Mouse (Mus musculus) regulatory T cell (primary cell): Measurements from ENCODE around the gene Gm37240.

ENCODE experiments used
- in situ Hi-C: fragments of 300-600 bp; cut with MboI, MseI; formaldehyde crosslinking; loops from one replicate; pipeline ENCODE4 v1.15.1; 2025; ENCODE audit warnings: high pct_unique_total_duplicates

Gene Gm37240

DNA sequence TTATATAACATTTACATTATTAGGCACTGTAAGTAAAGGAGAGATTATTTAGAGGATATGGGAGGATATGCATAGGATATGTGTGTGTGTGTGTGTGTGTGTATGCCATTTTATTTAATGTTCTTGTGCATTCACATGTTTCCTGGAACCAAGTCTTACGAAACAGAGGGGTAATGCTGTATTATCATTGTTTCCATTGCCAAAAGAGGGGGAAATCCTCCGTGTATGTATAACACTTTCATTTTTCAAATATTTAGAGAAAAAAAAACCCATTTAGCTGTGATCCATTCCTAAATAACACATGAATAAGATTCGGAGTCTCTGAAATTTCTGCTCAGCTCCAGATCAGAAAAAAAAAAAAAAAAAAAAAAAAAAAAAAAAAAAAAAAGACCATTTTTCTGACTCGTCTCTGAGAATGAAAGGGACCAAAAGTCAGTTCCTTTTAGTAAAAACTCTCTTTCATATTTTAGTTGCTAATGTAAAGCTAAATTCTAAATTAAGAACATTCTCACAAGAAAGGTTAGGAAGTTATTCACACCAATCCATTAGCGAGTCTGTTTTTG is 378.5 kb downstream of the Gm37240 start:
- in situ Hi-C loops, result loop anchor here (10.0 kb wide), 1 partner anchor 1254 kb away; no protein-coding TSS in a partner anchor

DNA sequence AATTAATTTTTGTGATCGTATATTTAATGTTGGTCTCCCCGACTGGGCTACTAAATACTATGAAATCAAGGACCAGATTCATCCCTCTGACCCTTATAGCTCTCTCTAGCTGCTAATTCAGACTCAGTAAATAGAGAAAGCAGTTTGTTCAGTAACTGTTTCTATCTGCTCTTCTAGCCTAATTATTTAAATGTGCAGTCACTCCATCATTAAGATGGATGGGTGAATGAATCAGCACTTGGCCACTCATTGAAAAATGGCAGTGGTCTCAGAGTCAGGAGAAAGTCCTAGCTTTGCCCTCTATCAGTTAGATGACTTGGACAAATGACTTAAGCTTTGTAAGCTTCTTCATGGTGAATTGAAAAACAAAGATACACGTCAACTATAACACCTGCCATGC is 387.2 kb downstream of the Gm37240 start:
- in situ Hi-C loops, result loop anchor here (10.0 kb wide), 1 partner anchor 1245 kb away; no protein-coding TSS in a partner anchor

DNA sequence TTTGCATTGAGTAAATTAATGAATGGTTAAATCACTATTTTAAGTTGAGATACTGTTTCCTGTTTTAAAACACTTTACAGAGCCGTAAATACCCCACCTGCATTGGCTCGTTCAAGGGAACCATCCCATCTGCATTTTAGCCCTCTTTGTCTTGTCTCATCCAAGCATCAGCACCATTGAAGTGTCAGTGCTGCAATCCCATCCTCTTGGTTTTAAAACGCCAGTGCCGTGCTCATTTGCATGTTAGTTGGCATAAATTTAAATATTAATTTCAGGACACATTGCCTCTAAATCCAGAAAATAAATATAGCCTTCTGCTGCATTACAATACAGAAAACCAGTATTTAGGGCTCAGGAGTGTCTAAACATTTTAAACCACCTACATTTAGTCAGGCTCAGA is 391.2 kb downstream of the Gm37240 start:
- in situ Hi-C loops, result no loop called here

DNA sequence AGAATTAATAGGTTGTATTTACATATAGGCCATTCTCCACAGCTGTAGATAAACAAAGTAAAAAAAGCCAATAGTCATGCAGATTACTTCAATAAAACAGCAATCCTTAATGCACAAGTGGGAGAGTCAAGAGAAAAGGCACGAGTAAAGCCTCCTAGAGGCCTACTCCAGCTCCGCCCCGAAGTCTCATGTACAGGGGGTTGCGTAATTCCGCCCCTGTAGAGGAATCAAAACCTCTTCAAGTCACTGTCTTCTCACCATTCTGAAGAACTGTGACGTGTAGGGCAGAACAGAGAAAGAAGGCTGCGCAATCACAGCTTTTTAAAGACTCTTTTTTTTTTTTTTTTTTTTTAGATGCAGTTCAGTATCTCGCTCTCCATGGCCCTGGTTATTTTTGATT is 393.5 kb downstream of the Gm37240 start:
- in situ Hi-C loops, result no loop called here

DNA sequence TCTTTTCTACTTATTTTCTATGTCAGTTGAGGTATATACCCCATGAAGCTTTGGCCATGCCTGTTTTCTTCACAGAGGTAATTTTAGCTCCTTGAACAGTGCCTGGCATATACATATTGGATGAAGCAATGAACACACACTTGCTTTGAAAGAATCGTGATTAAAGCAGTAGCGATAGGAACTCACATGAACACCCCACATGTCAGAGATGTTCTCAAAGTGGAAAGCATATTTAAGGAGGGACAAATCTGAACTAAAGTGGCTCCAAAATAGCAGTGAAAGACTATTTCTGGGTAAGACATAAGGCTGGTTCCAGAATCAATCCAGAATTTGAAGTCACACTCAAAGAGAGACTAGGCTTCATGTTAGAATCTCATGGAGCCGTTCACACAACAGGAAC is 397.1 kb downstream of the Gm37240 start:
- in situ Hi-C loops, result no loop called here

DNA sequence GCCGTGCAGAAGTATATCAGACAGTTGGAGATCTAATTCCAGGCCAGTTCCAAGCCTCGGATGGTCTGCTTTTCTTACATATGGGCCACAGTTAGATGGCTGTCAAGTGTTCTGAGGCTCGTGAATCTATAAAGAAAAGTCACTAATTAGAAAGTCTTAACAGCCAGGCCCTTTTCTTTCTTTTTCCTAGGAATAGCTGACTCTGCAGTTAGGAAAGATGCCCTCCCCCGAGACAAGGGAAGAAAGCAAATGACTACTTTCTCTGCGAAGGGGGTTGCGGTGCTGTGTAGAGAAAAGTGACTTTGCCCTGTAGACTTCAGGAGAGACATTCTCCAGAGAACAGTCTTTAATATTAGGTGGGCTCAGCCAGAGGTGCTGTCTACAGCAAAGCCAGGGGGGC is 399.9 kb downstream of the Gm37240 start:
- in situ Hi-C loops, result no loop called here

DNA sequence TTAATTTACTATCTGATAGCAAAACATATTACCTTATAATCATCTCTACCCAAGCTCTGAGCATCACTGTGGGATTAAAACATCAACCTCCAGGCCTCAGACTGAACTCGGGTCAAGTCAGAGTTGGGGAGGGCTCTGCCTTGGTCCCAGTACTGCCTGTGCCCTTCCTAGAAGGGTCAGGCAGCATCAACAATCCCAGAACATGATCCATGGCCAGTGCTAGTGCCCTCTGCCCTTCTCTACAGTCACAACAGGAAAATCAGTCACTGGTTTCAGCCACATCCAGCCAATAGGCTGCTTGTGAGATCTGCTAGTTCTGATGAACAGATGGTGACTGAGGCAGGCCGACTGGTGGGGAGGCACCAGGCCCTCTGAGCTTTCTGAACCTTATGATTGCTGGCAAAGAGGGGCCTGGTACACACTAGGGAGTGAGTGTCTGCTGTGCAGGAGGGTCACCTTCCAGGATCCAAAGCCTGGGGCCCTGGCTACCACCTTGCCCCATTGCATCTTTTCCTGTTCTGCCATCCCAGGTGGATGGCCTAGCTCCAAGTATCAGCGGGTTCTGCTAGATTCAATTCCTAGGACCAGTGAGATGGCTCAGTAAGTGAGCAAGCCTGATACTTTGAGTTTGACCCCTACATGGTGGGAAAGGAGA is 401.7 kb downstream of the Gm37240 start:
- in situ Hi-C loops, result no loop called here

DNA sequence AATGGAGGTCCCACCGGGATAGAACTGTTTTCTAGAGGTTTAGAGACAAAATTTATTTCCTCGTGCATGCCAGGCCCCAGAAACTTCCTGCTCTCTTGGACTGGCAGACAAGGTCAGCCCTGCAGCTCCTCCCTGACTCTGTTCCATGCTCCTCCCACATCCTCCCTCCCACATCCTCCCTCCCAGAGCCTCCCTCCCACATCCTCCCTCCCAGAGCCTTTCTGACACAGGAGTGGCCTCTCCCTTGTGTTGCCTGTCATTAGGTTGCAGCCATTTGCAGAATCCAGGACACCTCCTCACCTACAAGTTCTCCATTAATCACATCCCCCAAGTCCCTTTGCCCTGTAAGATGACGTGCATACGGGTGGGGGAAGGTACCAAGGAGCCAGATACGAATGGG is 404.7 kb downstream of the Gm37240 start:
- in situ Hi-C loops, result no loop called here

DNA sequence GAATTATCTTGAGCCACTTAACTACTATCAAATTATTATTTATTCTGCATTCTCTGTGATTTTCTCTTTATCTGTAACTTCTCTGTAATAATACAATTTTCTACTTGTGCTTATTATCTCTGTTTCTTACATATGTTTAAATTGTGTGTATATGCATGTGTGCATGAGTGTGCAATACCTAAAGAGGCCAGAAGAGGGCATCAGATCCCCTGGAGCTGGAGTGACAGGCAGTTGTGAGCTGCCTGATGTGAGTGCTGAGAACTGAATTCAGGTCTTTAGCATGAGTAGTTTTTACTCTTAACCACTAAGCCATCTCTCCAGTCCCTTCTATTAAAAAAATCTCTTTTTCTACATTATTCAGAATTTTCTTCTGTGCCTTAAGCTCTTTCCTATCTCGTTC is 406.7 kb downstream of the Gm37240 start:
- in situ Hi-C loops, result no loop called here

DNA sequence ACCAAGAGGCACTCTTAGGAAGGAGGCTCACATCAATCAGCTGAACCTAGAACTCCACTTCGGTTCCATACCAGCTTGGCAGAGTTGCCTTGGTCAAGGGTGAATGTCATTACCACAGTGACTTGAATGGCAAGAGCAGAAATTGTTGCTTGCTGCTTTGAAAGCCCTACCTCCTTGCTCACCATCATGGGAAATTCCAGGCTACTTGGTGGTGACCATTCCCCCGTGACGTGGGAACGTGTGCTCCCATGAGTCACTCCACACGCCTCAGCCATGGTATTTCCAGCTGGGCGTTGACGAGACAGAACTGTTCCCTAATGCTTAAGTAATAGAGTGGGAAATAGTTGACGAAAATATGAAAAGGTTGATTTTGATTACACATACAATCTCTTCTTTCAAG is 408.6 kb downstream of the Gm37240 start:
- in situ Hi-C loops, result no loop called here

DNA sequence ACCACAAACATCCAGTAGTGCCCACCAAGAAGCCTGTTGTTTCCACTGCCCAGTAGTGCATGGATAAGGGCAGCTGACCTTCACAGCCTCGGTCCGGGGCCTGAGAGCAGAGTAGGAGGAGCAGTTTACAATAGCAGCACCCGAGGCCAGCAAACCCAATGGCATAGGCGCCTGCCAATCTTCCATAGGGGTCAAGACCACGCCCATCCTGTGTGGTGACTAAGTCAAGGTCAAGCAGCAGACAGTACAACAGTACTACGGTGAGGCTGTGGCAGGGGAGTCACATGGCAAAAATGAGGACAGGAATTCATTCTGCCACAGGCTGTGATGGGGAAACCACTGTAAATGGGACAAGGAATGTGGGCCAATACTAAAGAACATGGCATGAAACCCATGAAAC is 417.6 kb downstream of the Gm37240 start:
- in situ Hi-C loops, result no loop called here

DNA sequence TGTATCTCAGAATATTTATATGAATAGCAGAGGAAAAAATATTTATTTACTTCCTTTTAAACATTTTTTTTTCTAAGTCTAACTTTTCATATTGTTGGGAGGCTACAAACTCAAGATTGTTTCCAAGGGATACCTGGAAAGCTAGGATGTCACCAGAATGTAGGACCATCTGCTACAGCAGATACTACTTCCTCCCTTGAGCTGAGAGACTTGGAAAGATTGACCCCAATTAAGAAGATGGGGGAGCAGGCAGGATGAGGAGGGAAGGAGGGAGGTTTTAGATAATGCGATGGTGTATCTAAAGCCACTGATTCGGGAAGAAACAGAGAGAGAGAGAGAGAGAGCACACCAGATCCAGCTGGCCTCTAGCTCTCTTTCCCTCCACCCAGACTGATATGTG is 418.3 kb downstream of the Gm37240 start:
- in situ Hi-C loops, result no loop called here

DNA sequence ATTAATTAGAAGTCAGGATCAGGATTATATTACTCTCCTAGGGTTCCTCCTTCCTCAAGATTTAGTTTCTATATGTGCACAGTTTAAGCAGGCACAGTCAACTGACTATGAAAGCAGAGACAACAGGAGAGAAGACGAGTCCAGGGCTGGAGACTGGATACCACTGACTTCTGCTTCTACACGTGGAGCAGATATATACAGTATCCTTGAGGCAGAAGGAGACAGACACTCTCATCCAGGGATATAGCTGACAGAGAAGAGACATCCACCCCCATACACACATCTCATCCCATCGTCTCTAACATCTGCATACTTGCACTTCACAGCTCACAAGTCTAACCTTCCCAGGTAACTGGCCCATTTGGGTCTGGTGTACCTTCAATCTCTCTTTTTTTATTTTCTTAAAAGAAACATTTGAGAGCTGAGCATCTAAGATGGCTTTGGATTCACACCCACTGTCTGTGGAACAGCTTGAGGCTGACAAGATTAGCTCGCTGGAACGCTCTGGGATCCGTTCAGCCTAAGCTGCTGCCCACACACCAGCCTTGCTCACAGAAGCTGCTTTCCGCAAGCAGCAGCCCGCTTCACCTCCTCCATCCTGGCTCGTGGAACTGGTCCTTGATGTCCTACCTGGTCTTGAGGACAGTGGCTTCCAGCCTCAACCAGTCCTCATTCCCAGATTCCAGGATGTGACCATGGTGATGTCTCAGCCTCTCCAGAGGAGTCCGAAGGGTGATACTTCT is 421.9 kb downstream of the Gm37240 start:
- in situ Hi-C loops, result no loop called here

DNA sequence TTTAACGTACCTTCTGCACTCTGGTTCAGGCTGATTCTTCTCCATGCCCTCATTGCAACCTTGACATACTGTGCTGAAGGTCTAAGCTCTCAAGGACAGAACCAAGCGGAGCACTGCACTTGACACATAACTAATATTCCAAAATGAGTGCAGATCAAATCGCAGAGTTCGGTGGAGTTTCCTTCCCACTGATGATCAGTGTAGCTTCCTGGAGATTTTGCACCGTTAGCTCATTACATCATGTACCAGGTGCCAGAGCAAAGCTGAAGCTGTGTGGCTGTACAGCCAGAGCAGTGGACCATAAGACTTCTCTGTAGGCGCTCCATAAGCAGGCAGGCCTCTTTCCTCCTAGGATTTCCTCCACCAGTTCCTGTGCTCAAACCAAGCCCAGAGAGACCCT is 427.3 kb downstream of the Gm37240 start:
- in situ Hi-C loops, result no loop called here

DNA sequence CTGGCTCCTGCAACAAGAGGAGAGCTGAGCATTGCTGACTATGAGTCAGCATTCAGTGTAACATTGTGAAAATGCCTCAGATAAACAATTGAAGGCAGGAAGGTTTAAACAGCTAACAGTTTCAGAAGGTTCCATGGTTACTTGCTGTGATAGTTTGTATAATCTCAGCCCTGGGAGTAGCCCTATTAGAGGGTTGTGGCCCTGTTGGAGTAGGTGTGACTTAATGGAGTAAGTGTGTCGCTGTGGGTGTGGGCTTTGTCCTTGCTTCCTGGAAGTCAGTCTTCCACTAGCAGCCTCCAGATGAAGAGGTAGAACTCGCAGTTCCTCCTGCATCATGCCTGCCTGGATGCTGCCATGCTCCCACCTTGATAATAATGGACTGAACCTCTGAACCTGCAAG is 430.3 kb downstream of the Gm37240 start:
- in situ Hi-C loops, result no loop called here

DNA sequence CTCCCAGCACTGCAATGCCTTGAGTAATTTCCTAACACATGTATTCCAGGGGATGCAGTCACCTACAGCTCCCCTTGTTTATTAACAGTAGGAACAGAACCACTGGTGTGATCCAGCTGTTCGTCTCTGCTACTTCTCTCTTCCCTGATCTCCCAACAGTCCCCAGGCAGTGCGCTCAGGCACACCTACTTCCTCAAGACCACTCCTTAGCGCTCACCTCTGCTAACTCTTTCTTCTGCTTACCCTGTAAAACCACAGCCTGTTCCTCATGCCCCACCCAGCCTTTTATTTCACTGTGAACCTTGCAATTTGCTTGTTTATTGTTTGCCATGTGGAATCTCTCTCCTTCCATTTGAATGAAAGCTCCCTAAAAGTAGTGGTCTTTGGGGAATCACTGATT is 431.9 kb downstream of the Gm37240 start:
- in situ Hi-C loops, result no loop called here

DNA sequence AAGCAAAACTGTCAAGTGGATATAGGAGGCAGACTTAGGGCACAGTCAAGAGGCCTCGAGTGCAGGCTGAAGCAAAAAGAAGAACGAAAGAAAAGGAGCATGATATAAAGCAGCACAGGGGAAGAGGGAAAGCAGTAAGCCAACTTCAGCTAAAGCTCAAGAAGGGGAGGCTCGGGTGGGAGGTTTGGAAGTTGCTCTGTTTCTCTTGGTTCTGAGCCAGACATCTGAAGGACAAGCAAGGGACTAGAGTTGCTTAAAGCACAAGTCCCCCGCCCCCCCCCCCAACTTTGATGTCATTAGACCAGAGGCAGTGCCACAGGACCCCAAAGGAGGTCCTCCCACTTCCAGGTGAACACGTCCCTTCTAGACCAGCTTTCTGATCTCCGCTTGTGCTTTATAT is 433.3 kb downstream of the Gm37240 start:
- in situ Hi-C loops, result no loop called here

DNA sequence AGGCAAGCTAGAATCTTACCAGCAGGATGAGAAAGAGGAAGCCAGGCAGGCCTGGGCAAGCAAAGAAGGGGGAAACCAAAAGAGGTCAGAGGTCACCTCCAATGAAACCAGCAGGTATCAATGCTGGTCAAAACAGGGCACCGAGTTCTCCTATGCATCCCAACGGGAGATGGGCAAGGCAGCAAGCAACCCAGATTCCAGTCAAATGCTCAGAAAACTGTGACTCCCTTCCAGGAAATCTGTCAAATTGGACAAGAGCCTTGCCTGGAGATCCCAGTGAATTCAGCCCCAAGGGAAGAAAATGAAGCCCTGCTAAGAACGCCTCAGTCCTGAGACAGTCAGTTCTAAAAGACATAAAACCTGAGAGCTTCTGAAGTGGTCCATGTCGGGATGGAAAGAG is 437.9 kb downstream of the Gm37240 start:
- in situ Hi-C loops, result no loop called here

DNA sequence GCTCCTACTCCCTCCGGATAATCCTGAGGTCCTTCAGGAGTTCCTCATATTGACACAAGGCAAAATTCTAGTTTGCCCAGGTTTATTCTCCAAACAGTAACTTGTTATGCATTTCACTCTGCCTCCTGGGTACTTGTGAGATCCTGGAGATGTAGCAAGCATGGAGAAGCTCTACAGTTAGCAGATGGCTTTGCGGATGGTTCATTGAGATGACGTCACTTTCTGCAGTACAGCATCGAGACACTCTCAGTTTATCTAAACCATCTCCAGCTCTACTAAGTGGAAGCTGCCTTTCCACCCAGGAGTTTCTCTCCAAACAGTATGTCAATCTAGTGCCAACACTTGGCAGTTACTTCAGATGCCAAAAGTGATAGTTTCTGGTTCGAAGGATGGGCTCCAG is 444.5 kb downstream of the Gm37240 start:
- in situ Hi-C loops, result no loop called here

DNA sequence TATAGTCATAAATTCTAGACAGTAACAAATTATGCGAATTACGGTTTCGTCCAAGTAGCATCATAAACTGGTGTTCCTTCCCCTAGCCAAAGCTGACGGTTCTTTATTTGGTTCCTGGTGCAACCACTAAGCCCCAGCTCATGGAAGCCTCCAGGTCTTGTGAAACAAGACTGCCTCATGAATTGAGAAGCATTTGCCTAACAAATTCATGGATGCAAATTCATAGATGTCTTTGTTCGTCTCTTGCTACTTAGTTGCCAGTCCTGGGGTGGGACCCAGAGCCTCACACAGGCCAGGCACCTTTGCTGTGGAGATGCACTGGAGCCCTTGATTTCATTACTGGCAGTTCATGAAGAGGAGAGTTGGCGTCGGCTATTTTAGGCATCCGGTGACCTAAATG is 445.1 kb downstream of the Gm37240 start:
- in situ Hi-C loops, result no loop called here

DNA sequence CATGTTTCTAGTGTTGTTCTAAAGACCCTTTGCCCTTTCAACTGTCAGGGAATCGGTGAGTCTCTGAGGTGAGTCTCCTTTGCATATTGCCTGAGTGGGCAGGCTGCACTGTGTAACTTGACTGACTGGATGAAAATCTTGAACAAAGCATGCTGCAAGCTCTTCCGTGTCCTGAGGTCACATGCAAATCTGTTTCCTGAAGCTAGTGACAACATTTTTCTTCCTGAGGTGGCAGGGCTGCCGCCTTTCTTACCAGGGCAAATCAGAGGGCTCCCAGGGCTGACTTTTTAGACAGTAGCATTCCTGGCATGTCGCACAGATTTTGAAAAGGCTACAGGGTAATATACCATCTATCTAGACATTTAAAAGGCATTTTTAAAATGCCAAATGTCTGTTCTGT is 451.9 kb downstream of the Gm37240 start:
- in situ Hi-C loops, result no loop called here

DNA sequence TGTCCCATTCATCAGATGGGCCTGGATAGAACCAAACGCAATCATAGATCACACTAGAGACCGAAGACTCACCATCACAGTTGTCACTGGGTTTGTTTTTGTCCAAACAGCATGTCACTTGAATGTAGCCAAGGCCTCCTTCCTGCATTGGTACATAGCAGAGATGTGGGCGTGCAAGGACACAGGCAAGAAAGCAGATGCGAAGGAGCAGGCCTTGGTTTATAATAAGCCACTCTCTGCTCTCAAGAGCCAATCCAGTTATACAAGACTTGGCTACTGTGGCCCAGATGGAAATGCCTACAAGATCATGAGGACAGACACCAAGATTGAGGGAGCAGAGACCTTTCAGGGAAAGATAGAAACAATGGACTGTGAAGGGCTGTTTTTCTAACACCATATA is 456.1 kb downstream of the Gm37240 start:
- in situ Hi-C loops, result no loop called here

DNA sequence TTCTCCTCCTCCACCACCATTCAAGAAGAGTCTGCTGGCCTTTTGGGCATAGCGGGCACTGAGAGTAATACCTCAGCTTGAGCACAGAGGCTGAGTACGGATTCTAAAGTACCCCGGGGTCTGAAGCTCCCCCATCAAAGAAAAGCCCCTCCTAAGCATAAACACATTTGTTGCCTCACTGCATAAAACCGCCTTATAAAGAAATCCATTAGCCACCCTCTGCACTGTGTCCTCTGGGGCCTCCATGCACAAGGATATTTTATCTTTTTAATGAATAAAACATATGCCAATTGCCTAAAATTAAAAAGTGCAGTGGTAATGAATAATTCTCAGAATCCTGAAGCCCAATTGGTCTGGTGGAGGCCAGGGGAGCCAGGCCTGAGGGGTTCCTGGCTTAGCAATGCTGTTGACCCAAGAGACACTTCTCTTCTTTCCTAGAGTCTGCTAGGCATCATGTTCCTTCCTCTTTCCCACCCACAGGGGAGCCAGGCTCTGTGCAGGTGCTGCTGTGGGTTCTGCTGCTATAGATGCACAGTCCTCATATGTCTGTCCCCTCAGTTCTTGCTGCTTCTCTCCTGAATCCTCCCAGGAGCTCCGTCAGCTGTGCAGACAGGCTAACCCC is 463.8 kb downstream of the Gm37240 start:
- in situ Hi-C loops, result no loop called here
